Mouse (Mus musculus): Measurements from ENCODE around the gene Phf24.

DNA sequence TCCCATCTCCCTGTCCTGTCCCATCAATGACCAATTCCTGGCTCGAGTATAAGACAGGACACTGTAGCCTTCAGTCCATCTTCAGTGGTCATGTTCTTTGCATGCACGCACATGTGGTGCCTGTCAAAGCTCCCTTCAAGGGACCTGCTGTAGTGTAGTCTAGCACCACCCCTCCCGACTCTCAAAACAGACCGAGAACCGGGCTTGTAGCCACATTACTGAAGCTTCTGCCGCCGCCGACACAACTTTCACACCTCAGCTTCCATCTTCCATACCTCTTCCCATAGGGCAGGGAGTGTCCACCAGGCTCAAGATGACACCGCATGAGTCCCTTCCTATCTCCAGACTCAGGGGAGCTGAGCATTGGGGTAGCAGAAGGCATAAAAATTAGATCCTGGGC, 27.7 kb downstream of the Phf24 start:
- TF ChIP-seq CTCF (IDR thresholded peaks at IDR 0.05; ENCODE audit: insufficient read depth, low read length): no peak
- TF ChIP-seq POLR2A (IDR thresholded peaks at IDR 0.05; ENCODE audit: borderline replicate concordance, extremely low read depth, low read depth, low read length): no peak

Measured in lung, adult 2 months (tissue).